Mouse (Mus musculus) erythroblast, embryonic 14.5 days (primary cell): ENCODE results near the gene Xxylt1.

ENCODE experiments used
- GATA1 ChIP-seq: IDR thresholded peaks from 2 replicates; pipeline ENCODE4 v1.6.1; 2012; ENCODE audit warnings: low read length, inconsistent platforms, mixed read lengths
- TAL1 ChIP-seq: IDR thresholded peaks from 3 replicates; pipeline ENCODE4 v1.6.1; 2012; ENCODE audit warnings: low read length, inconsistent platforms, mixed read lengths

GRCm38 (mm10) chr16:30928076-30928750, 153.0 kb downstream of the Xxylt1 start:
- TF ChIP-seq TAL1 (no peak), GATA1 (no peak)
